Mouse (Mus musculus): ENCODE measurements around the gene Dok7. TPM values are rescaled to one million over a fixed set of nuclear protein-coding genes. Genes with fewer than 3 reads are reported as not detected.
A peak's percentile ranks its signal among the peaks of the same experiment; 100 is the strongest.

Dok7 gene
- polyA plus RNA-seq, 1 experiment from 2014 or later = 7.0 TPM

- peak overlapping the region; percentile 93 for H3K4me2 ChIP-seq
- no peak for ATAC-seq (ENCODE audit: insufficient number of reproducible peaks, low FRiP score)
- H3K9me3 ChIP-seq (replicated peaks) = no peaks in the 10 kb centered on the region
- no peak overlapping the region for H3K27ac ChIP-seq (ENCODE audit: poor library complexity, severe bottlenecking)
- peaks cover 47% of the 10 kb centered on the region for H3K27me3 ChIP-seq (replicated peaks)
- peaks cover 33% of the 10 kb centered on the region for H3K4me1 ChIP-seq (replicated peaks)
- WGBS = 34% methylated on average over 4 of the region's 4 CpGs
- peak overlapping the region; percentile 79 for H3K9ac ChIP-seq
- peak overlapping the region; percentile 67 for H3K4me3 ChIP-seq
- no peaks in the 10 kb centered on the region for H3K36me3 ChIP-seq
Observed at GRCm38 (mm10) chr5:35057582-35057981, 1.0 kb downstream of the Dok7 start.

- Histone ChIP-seq H3K4me3 (peak overlapping the region; percentile 67; the same call in 1 of the 2 replicates), H3K9ac (0 out of 2 replicates have a peak overlapping the region, but pooled peaks have one; percentile 79), H3K4me1 (replicated peaks) (peaks cover 33% of the 10 kb centered on the region), H3K27me3 (replicated peaks) (peaks cover 44% of the 10 kb centered on the region), H3K27ac (ENCODE audit: poor library complexity, severe bottlenecking) (no peak overlapping the region), H3K36me3 (no peaks in the 10 kb centered on the region), H3K9me3 (replicated peaks) (no peaks in the 10 kb centered on the region), H3K4me2 (peak overlapping the region; percentile 93)
- ATAC-seq (ENCODE audit: insufficient number of reproducible peaks, low FRiP score) = no peak
- WGBS = 57% methylated on average over 1 of the region's 1 CpGs
Observed at GRCm38 (mm10) chr5:35058216-35058615, 1.6 kb downstream of the Dok7 start.

- Histone ChIP-seq H3K27me3 (replicated peaks) (peaks cover 38% of the 10 kb centered on the region), H3K36me3 (0 out of 2 replicates have a peak, but pooled peaks cover 3% of the 10 kb centered on the region), H3K9me3 (replicated peaks) (no peaks in the 10 kb centered on the region), H3K4me1 (replicated peaks) (peaks cover 33% of the 10 kb centered on the region), H3K9ac (no peak overlapping the region), H3K27ac (ENCODE audit: poor library complexity, severe bottlenecking) (peak overlapping the region; percentile 69), H3K4me2 (no peak overlapping the region), H3K4me3 (no peak overlapping the region)
- ATAC-seq (ENCODE audit: insufficient number of reproducible peaks, low FRiP score) = no peak
- WGBS = 41% methylated on average over 3 of the region's 3 CpGs
Observed at GRCm38 (mm10) chr5:35060098-35060497, 3.5 kb downstream of the Dok7 start.

GRCm38 (mm10) chr5:35069841-35070240 lies 13.3 kb downstream of the Dok7 start:
- Histone ChIP-seq H3K27me3 (replicated peaks) (0 out of 2 replicates have a peak, but pooled peaks cover 4% of the 10 kb centered on the region), H3K36me3 (peaks cover 8% of the 10 kb centered on the region; the same call in 1 of the 2 replicates), H3K9ac (no peak overlapping the region), H3K4me3 (no peak overlapping the region), H3K27ac (ENCODE audit: poor library complexity, severe bottlenecking) (no peak overlapping the region), H3K9me3 (replicated peaks) (no peaks in the 10 kb centered on the region), H3K4me2 (no peak overlapping the region), H3K4me1 (replicated peaks) (0 out of 2 replicates have a peak, but pooled peaks cover 5% of the 10 kb centered on the region)
- WGBS = 84% methylated on average over 2 of the region's 2 CpGs
- ATAC-seq (ENCODE audit: insufficient number of reproducible peaks, low FRiP score) = no peak

GRCm38 (mm10) chr5:35070314-35070713 lies 13.7 kb downstream of the Dok7 start:
- H3K9ac ChIP-seq = no peak overlapping the region
- 0 out of 2 replicates have a peak, but pooled peaks cover 4% of the 10 kb centered on the region for H3K27me3 ChIP-seq (replicated peaks)
- H3K4me1 ChIP-seq (replicated peaks) = 0 out of 2 replicates have a peak, but pooled peaks cover 5% of the 10 kb centered on the region
- 79% methylated on average over 8 of the region's 8 CpGs for WGBS
- peaks cover 5% of the 10 kb centered on the region; the same call in 1 of the 2 replicates for H3K36me3 ChIP-seq
- H3K27ac ChIP-seq (ENCODE audit: poor library complexity, severe bottlenecking) = no peak overlapping the region
- no peak overlapping the region for H3K4me3 ChIP-seq
- no peak overlapping the region for H3K4me2 ChIP-seq
- no peak for ATAC-seq (ENCODE audit: insufficient number of reproducible peaks, low FRiP score)
- H3K9me3 ChIP-seq (replicated peaks) = no peaks in the 10 kb centered on the region

- ATAC-seq (ENCODE audit: insufficient number of reproducible peaks, low FRiP score) = no peak
- 65% methylated on average over 7 of the region's 7 CpGs for WGBS
Observed at GRCm38 (mm10) chr5:35070953-35071352, 14.4 kb downstream of the Dok7 start.

GRCm38 (mm10) chr5:35071855-35072254 lies 15.3 kb downstream of the Dok7 start:
- Histone ChIP-seq H3K4me2 (no peak overlapping the region), H3K27me3 (replicated peaks) (0 out of 2 replicates have a peak, but pooled peaks cover 7% of the 10 kb centered on the region), H3K4me1 (replicated peaks) (0 out of 2 replicates have a peak, but pooled peaks cover 5% of the 10 kb centered on the region), H3K9ac (no peak overlapping the region), H3K36me3 (peaks cover 14% of the 10 kb centered on the region), H3K9me3 (replicated peaks) (no peaks in the 10 kb centered on the region), H3K27ac (ENCODE audit: poor library complexity, severe bottlenecking) (no peak overlapping the region), H3K4me3 (no peak overlapping the region)
- 84% methylated on average over 6 of the region's 6 CpGs for WGBS
- ATAC-seq (ENCODE audit: insufficient number of reproducible peaks, low FRiP score) = no peak

More at GRCm38 (mm10) chr5:35070953-35071352, 14.4 kb downstream of the Dok7 start:
- Histone ChIP-seq H3K9me3 (replicated peaks) (no peaks in the 10 kb centered on the region), H3K4me3 (no peak overlapping the region), H3K4me2 (no peak overlapping the region), H3K27me3 (replicated peaks) (0 out of 2 replicates have a peak, but pooled peaks cover 4% of the 10 kb centered on the region), H3K36me3 (peaks cover 10% of the 10 kb centered on the region; the same call in 1 of the 2 replicates), H3K9ac (no peak overlapping the region), H3K4me1 (replicated peaks) (0 out of 2 replicates have a peak, but pooled peaks cover 5% of the 10 kb centered on the region), H3K27ac (ENCODE audit: poor library complexity, severe bottlenecking) (no peak overlapping the region)

GRCm38 (mm10) chr5:35073235-35073634 lies 16.7 kb downstream of the Dok7 start:
- no peak for ATAC-seq (ENCODE audit: insufficient number of reproducible peaks, low FRiP score)
- no peak overlapping the region for H3K9ac ChIP-seq
- H3K4me3 ChIP-seq = no peak overlapping the region
- 59% methylated on average over 11 of the region's 11 CpGs for WGBS
- peaks cover 11% of the 10 kb centered on the region for H3K27me3 ChIP-seq (replicated peaks)
- no peak overlapping the region for H3K4me2 ChIP-seq
- H3K36me3 ChIP-seq = peaks cover 23% of the 10 kb centered on the region
- H3K4me1 ChIP-seq (replicated peaks) = 0 out of 2 replicates have a peak, but pooled peaks cover 5% of the 10 kb centered on the region
- no peak overlapping the region for H3K27ac ChIP-seq (ENCODE audit: poor library complexity, severe bottlenecking)
- H3K9me3 ChIP-seq (replicated peaks) = no peaks in the 10 kb centered on the region

GRCm38 (mm10) chr5:35073992-35074391 lies 17.4 kb downstream of the Dok7 start:
- no peak overlapping the region for H3K9ac ChIP-seq
- peaks cover 27% of the 10 kb centered on the region for H3K36me3 ChIP-seq
- H3K27ac ChIP-seq (ENCODE audit: poor library complexity, severe bottlenecking) = no peak overlapping the region
- 52% methylated on average over 9 of the region's 9 CpGs for WGBS
- no peak overlapping the region for H3K4me2 ChIP-seq
- H3K9me3 ChIP-seq (replicated peaks) = no peaks in the 10 kb centered on the region
- H3K4me3 ChIP-seq = no peak overlapping the region
- ATAC-seq (ENCODE audit: insufficient number of reproducible peaks, low FRiP score) = peak; percentile 24; the same call in 1 of the 2 replicates
- H3K4me1 ChIP-seq (replicated peaks) = 0 out of 2 replicates have a peak, but pooled peaks cover 5% of the 10 kb centered on the region
- H3K27me3 ChIP-seq (replicated peaks) = peaks cover 18% of the 10 kb centered on the region

- peaks cover 27% of the 10 kb centered on the region for H3K36me3 ChIP-seq
- H3K9ac ChIP-seq = no peak overlapping the region
- H3K4me1 ChIP-seq (replicated peaks) = peaks cover 15% of the 10 kb centered on the region
- ATAC-seq (ENCODE audit: insufficient number of reproducible peaks, low FRiP score) = no peak
- no peak overlapping the region for H3K27ac ChIP-seq (ENCODE audit: poor library complexity, severe bottlenecking)
- H3K4me2 ChIP-seq = no peak overlapping the region
- no peaks in the 10 kb centered on the region for H3K9me3 ChIP-seq (replicated peaks)
- WGBS = 78% methylated on average over 1 of the region's 1 CpGs
- no peak overlapping the region for H3K4me3 ChIP-seq
- H3K27me3 ChIP-seq (replicated peaks) = peaks cover 36% of the 10 kb centered on the region
Observed at GRCm38 (mm10) chr5:35076369-35076768, 19.8 kb downstream of the Dok7 start.

GRCm38 (mm10) chr5:35079101-35079500 lies 22.5 kb downstream of the Dok7 start:
- Histone ChIP-seq H3K4me3 (no peak overlapping the region), H3K36me3 (peaks cover 27% of the 10 kb centered on the region)
- ATAC-seq (ENCODE audit: insufficient number of reproducible peaks, low FRiP score) = no peak

More at GRCm38 (mm10) chr5:35079101-35079500, 22.5 kb downstream of the Dok7 start:
- Histone ChIP-seq H3K4me2 (no peak overlapping the region), H3K27me3 (replicated peaks) (peaks cover 36% of the 10 kb centered on the region), H3K9ac (no peak overlapping the region; the same call in 1 of the 2 replicates), H3K9me3 (replicated peaks) (no peaks in the 10 kb centered on the region), H3K27ac (ENCODE audit: poor library complexity, severe bottlenecking) (no peak overlapping the region), H3K4me1 (replicated peaks) (peaks cover 16% of the 10 kb centered on the region)
- 40% methylated on average over 18 of the region's 18 CpGs for WGBS

Data from heart, embryonic 12.5 days (tissue).